Mouse (Mus musculus) thymus, postnatal 0 days (tissue): Measurements from ENCODE around the gene Nup93. TPM values are rescaled to one million over a fixed set of nuclear protein-coding genes. Genes with fewer than 3 reads are reported as not detected.
A peak's percentile ranks its signal among the peaks of the same experiment; 100 is the strongest.

ENCODE experiments used
- DNase-seq: peaks from one replicate; pipeline ENCODE4 v3.0.0-alpha.2; 2015; ENCODE audit warnings: low spot score
- polyA plus RNA-seq: library from polyadenylated mRNA; unstranded; fragments of >200 nt; fragmentation: Nextera tagmentation; extraction: Ambion mirVana; gene quantifications from 2 replicates; pipeline ENCODE4 v1.2.1, GENCODE M21; 2015

The Nup93 gene
- polyA plus RNA-seq, 1 experiment from 2014 or later, result 48.3 TPM

DNA sequence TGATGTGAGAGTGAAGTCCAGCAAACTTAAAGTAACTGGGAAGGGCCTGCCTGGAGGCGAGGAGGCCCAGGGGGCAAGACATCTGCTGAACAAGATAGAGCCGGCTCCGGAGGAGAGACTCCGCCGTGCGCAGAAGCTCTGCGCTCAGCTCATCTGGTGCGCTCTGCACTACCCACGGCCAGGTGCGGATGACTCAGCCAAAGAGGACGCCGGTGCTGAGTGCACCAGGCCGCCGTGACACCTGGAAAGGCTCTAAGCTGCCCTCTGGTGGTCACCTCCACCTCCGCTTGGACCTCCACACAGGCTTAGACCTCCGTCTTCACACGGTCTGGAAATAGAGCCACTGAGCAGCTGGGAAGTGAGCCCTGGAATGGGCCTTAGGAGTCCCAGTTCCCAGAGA lies 27.8 kb upstream of the Nup93 start:
- DNase-seq, result peak; percentile 84

DNA sequence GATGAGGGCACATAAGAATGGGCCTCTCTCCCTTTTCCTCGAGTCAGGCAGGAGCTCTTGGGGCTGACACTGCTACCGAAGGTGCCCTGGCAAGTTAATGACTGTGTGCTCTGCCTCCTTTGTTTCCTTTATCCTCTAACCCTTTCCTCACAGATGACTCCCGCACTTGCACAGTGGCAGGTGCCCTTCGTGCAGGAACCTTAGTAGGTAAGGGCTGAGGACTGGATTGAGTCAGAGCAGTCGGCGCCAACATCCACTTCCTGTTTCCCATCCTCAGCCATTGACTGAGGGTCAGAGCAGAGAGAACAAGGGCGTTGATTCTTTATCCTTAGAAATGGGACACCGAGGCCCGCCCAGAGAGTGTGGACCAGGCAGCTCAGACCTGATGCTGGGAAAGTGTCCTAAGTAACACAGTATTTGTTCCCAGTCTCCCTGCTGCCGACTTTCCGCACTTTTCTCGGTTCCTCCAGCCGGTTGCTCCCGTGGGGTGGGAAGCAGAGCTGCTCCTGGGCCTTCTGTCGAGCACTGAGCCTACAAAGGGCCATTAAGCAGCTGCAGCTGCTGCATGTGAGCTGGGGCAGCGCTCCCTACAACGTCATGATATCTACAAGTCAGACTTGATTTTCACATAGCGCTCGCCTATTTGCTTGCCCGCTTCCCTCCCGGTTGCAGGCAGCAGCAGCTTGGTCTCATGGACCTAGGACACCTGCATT lies 26.9 kb upstream of the Nup93 start:
- no peak for DNase-seq

DNA sequence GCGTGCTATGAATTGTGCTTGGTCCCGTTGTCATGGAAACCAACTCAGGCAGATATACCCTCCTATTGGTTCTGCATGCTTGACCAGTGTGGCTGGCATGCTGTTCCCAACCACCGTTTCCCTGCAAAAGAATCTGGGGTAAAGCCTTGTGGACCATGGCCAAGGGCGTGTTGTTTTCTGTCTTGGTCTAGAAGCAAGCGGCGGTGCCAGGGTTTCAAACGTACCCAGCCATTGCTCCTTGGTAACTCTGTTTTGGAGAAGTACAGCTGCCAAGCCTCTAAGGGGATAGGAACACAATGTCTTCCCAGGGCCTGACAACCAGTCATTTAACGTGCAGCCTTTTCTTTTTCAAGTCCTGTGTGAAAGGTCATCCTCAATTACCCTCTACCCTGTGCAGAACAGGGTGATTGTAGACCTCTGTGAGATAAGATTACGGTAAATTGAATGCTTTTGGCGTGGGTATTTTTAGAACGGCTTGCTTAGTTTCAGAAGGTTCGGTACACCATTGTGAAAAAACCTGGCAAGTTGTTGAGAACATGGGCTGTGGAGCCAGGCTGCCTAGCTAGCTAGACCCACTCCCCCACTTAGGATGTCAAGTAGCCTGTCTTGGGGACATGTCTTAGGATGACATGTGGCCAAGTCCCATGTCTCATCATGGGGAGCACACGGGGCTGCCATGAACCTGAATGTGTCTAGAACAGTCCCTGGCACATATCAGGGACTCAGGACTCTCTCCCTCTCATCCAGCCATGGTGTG lies 24.9 kb upstream of the Nup93 start:
- DNase-seq, result no peak

DNA sequence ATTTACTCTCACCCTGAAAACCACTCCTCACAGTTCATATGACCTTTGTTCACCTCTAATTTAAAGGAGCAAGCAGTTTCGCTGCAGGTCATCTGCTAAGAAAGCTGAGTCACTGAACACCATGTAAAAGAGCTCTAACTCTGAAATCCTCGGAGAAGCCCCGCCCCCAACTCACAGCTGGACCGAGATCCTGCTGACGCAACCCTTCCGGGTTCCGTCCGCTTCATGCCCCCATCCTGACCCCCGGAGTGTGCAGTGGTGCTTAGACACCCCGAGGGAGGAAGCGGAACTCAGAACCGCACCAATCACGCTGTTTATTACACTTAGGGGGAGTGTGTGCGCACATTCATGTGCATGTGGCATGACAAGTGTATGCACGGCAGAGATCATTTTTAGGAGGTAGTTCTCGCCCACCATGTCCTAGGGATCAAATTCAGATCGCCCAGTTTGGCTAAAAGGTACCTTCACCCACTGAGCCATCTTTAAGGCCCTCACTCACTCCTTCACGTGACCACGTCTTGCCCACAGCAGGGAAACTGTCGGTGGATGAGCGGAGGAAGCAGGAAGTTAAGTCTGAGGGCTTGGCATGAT lies 23.2 kb upstream of the Nup93 start:
- DNase-seq, result peak; percentile 83

DNA sequence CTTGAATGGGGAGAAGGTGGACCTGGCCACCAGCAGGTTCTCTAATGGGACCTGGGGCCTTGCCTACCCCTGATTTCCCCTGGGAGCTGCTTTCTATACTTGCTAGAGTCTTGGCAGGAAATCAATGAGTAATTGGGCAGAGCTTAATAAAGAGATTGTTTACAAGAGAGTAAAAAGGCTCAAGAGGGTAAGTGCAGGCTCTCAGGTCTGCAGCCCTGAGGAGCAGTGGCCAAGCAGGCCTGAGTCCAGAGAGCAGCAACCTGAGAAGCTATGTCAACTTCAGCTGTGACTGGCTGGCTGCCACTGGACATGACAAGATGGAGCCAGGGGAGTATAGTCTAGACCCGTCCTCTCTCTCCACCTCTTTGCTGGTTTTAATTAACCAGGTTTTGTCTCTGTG lies 21.4 kb upstream of the Nup93 start:
- no peak for DNase-seq

DNA sequence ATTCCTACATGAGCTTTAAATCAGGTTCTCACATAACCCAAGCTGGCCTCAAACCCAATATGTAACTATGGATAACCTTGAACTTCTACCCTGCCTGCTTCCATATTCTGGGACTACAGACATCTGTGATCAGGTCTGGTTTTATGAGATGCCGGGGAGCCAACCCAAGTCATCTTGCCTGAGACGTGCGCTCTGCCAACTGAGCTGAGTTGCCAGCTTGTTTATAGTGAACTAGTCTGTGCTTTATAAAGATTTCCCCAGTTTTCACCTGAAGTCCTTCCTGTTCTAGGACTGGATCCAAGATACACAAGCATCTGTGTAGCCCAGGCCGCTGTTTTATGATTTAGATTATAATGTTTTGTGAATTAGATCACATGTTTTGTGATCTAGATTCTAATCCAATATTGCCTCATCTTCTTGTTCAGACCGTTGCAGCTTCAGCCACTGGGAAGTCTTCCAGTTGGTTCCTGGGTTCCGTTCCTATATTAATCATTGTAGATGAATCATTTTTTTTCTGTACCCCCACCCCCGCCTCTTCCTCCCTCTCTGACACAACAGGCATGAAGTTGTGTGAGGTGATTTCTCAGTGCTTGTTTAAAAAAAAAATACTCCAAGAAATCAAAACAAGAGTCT lies 19.7 kb upstream of the Nup93 start:
- no peak for DNase-seq

DNA sequence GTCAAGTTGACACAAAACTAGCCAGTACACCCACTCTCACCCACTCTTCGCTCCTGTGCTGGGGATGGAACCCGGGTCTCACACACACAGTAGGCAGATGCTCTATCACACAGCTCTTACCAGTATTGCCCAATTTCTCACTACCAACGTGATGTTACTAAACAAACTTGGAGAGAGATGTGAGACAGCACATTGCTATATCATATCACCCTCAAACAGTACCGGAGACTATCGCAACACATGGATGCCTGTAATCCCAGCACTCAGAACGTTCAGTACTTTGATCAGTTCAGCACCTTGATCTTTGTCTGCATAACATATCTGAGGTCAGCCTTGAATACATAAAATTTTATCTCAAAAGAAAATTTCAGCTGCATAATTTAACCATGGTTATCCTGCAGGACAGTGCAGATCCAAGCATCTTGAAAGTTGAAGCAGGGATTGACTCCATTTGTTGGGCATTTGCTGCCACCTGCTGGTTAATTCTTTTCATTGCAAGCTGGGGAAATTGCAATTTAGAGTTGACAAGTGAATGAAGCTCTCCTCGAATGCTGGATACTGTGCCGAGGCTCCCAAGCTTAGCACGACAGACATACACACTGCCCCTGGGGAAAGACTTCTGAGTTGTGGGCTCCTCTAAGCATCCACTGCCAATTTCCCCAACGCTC lies 15.0 kb upstream of the Nup93 start:
- peak; percentile 72 for DNase-seq

DNA sequence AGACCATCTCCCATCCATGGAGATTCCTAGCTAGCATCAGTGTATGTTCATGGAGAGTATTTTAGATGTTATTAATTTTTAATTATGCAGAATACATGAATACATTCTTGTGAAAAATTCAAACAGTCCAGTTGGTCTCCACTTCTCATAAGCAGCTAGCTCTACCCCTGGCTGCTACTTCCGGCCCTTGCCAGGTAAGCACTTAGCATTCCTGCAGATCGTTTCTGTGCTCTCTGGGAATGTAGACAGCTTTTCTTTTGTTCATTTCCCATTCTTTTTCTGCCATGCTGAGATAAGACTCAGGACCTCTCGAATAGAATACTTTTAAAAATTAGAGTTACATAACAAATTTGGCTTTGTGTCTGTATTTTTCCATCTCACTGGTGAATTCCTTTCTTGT lies 10.3 kb upstream of the Nup93 start:
- no peak for DNase-seq

DNA sequence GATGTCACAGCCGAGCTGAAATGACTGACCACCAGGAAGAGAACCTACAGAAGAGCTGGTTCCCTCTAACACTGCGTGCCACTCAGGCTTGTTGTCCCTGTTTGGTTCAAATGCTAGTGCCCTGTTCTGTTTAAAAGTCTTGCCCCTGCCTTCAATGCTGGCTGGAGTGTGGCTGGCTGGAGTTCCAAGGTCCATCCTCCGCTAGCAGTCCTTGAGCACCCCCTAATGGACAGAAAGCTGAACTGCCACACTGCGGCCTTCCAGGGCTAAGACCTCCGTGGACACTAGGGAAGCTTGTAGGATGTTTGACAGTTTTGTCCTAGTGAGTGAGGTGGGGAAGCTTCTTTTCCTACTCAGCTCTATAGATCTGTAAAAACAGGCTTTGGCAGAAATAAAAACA lies 8.6 kb upstream of the Nup93 start:
- DNase-seq, result peak; percentile 56

DNA sequence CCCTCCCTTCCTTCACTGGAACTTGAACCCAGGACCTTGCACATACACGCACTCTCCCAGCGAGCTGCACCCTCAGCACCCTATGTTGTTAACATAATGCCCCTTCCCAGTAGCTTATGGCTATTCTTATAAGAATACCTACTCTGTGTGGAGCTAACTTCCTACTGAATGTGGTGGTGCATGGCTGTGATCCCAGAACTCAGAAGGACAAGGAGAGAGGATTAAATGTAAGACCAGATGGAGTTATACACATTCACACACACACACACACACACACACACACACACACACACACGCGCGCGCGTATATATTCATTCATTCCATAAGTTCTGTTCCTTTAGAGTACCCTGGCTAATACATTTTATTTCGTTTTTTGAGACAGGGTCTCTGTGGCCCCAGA lies 8.1 kb upstream of the Nup93 start:
- DNase-seq, result no peak

DNA sequence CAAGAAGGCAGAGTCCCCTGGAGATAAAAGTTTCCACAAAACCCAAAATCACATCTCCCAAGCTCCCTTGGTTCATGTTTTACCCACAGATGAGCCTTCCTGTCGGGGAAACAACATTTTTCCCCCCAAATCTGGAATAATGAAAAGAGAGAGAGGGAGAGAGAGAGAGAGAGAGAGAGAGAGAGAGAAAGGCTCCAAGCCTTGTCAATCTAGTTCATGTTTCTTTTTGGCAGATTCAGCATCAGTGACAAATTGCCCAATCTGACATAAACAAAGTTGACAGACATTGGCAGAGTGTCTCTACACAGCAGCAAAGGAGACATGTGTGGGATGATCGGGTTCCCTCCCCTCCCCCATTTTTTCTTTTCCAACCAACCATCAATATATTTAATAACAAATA lies 6.9 kb upstream of the Nup93 start:
- DNase-seq, result no peak

DNA sequence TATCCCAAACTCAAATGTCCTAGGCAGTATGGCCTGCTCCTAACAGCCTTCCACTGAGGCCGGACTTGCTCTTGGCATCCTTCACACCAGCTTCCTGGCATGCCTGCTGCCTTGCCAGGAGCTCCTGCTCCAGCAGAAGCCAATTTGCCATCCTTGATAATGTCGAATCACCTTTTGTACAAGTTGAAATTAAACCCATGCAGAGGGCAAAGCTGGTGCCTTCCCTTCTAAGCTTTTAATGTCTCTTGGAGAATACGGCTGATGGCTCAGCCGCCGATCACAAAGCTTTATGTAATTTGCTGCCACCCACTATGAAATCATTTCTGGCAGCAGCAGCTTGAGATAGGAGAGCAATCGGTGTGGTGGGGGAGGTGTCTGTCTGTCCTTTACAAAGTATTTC lies 4.7 kb upstream of the Nup93 start:
- DNase-seq, result no peak

DNA sequence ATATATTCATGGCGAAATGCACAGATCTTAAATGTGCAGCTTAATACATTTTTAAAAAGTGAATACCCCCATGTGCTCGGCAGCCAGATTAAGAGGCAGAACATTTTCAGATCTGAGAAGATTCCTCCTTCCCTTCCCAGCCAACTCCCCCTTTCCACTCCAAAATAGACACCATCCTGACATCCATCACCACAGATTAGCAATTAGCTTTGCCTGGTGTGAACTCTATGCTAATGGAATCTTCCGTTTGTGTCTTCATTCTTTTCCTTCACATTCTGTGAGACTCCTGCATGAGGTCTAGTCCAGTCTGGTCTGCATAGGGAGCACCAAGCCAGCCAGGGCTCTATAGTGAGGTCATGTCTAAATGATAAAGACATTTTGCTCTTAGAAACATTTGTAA lies 4.1 kb upstream of the Nup93 start:
- DNase-seq, result no peak

DNA sequence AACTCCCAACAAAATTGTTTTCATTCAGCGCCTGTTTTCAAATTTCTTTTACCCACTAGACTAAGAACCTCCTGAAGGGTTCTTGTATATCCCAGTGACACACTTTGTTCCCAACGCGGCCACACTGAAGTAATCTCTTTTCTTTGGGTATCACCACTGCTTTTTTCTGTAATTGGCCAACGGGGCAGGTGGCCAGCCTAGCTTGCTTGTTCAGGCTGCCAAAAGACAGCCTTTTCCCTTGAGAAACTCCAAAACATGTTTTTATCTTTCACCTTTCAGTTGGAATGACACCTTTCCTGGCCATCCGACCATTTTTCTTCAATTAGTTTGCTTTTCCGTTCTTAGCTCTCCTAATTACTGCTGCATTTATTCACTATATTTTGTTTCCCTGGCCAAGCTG lies 545 bp upstream of the Nup93 start:
- DNase-seq, result no peak

DNA sequence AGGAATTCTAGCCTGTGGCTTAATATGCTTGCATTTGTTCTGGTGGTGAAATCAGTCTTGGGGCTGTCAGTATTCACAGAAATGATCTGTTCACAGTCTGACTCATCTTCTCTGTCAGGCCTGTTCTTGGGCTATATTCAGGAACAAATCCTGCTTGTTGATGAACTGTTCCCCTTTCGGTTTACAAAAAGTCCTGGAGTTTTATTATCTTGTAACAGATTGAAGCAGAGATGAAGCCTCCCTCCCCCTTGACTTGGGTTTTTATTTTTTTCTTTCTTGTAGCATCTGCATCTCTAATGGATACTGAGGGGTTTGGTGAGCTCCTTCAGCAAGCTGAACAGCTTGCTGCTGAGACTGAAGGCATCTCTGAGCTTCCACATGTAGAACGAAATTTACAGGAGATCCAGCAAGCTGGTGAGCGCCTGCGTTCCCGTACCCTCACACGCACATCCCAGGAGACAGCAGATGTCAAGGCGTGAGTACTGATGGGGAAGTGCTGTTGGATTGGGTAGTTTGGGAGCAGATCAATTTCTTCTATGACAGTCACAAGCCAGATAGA lies 13.1 kb downstream of the Nup93 start:
- no peak for DNase-seq

DNA sequence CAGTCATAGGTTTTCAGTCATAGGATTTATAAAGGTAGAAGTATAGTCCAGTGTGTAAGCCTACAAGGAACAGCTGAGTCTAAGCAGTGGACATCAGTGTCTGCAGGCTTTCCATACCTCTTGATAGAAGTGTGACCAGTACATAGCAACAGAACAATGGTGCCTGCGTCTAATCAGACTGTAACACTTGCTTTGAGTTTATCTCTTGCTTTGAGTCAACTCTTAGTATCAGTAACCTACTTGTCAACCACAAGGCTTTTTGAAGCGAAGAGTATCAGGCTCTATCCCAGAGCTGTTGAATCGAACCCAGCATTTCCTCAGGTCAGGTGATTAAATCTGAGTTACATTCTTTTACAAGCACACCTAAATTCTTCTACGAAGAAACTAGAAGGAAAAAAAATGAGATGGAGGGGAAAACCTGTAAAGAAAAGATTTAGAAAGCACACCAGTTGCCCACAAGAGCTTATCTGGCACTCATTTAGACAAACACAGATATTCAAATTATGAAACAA lies 25.9 kb downstream of the Nup93 start:
- no peak for DNase-seq

DNA sequence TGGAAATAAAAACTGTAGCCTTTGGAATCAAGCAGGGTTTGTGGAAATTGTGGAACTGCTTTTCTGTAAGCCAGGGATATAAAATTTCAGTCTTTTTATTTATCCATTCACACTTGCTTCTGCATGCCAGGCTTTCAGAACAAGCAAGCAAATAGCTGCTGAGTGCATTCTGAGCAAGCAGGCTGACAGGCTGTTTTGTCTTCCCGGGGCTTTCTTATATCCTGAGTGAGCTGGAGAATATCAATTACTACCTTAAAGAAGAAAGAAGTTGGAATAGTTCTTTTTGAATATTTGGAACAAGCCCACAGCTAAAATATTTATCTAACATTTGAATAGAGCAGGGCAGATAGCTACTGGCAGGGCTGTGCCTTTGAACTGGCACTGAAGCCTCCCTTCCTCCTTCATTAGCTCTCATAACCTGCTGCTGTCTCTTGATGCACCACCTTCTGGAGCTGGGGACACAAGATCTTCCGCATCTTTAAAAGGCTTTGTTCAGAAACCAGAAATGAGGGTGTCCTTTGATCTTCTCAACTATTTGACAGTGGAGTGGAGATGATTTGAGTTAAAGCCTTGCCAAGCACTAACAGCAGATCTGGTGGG lies 35.6 kb downstream of the Nup93 start:
- DNase-seq, result no peak

DNA sequence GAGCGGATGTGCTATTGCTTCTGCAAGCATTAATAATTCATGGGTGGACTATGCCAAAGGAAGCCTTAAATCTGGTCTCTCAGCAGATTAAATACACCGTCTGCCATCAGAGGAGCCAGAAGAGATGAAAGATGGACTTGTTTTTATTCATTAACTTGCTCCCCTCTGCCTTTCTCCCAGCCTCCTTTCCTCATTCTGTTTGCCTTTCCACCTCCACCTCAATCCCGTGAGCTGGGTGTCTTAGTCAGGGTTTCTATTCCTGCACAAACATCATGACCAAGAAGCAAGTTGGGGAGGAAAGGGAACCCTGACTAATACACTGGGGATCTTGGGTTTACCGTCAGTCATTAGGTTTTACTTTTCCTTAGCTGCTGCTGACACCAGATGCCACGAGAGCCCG lies 44.5 kb downstream of the Nup93 start:
- DNase-seq, result no peak

DNA sequence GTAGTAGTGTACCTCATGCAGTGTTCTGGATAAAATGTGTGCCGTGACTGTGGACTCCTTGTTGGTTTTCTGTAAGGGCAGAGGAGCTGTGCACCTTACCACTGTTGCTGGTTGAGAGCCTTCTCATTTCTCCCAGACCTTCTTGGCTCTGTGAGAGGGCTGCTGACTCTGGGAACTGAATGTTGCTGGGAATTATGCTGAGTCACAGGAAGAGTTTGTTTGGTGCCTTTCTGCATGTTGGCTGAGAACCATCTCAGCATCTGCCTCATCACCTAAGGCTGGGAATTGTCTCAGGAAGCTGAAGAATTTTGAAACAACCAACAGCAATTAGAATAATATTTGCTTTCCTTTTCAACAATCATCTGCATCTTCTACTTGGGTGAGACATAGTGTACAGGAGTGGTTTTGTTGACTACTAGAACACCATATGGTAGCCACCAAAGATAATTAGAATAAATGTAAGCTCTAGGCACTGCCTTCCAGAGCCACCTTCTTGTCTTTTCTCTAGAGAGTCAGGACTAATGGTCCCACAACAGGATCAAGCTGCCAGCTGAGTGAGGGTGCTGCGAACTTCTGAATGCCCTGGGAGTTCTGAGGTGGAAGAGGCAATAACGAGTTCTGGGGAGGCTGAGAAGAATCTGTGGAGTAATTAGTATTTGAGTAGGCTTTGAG lies 48.4 kb downstream of the Nup93 start:
- DNase-seq, result no peak
